Mouse (Mus musculus): ENCODE measurements around the gene Psmb5. TPM values are rescaled to one million over a fixed set of nuclear protein-coding genes. Genes with fewer than 3 reads are reported as not detected.

Gene Psmb5
- polyA plus RNA-seq, 1 experiment from 2014 or later = 395 TPM

DNA sequence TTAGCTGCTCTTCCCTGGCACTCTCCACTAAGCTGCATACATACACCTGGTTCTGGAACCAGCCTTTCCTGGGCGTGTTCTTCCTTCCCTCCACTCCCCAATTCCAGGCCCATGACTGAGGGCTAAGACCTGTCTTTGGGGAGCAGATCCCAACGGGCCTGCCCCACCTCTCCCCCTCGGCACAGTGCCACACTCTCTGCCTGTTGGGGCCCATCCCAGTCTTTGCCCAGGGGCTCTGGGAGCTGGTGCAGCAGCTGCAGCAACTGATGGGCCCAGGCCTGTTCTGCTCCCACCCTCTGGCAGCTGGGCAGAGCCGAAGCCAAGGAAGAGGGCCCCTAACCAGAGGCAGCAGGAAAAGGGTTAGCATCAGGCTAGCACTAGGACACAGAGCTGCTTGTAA, 43.6 kb downstream of the Psmb5 start:
- H3K36me3 ChIP-seq (ENCODE audit: control insufficient read depth, insufficient read depth, low read length) = peaks cover 6% of the 10 kb centered on the region; the same call in 1 of the 2 replicates
- H3K9ac ChIP-seq (ENCODE audit: low read depth, low read length) = peak overlapping the region; percentile 56
- no peak overlapping the region for H3K27ac ChIP-seq (ENCODE audit: low read length)
- peaks cover 46% of the 10 kb centered on the region for H3K4me1 ChIP-seq (ENCODE audit: control insufficient read depth, insufficient read depth, low read length)
- no peaks in the 10 kb centered on the region for H3K27me3 ChIP-seq (replicated peaks; ENCODE audit: control insufficient read depth, insufficient read depth, low read length)
- H3K4me2 ChIP-seq (ENCODE audit: low read depth, low read length) = peak overlapping the region; percentile 88
- ATAC-seq = no peak
- H3K9me3 ChIP-seq (ENCODE audit: control insufficient read depth, low read length) = no peaks in the 10 kb centered on the region
- 18% methylated on average over 4 of the region's 4 CpGs for WGBS
- H3K4me3 ChIP-seq (ENCODE audit: low read length) = peak overlapping the region; percentile 73

DNA sequence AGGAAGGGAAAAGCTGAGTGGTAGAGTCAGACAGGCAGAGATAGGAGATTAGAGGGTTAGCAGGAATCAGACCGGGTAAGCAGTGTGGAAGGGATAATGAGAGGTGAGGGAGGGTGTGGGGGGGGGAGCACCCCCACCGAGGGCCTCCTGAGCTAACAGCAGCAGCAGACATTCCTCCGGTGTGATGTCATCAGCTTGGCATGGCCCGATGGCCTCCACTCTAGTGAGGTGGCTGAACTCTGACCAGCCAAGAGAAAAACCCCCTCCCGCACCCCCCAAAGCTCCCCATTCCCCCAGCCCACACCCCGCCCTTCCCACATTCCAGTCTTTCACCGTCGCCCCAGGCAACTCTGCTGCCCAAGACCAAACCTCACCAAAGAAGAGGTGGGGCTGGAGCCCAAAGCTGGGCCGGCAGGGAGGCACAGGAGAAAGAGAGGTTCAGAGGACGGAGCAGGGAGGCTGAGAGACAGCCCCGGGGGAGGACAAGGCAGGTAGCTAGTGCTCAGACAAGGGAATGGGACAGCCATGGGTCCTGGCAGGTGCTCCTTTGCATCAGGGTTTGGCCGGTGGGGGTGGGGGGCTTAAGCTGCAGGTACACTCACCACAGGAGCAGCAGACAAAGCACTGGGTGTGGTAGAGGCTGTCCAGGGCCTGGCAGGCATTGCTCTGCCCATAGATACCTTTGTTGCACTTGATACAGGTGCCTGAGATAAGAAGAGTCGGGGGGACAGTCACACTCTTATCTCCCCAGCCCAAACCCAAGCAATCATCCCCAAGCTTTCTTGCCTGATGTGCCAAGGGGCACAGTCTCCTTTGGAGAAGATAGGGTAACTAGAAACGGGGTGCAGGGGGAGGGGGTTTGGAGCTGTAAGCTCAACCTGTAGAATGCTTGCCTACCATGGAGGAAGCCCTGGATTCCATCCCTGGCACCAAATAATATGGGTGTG, 44.8 kb downstream of the Psmb5 start:
- H3K4me2 ChIP-seq (ENCODE audit: low read depth, low read length) = peak overlapping the region; percentile 88
- WGBS = 17% methylated on average over 14 of the region's 14 CpGs
- H3K27ac ChIP-seq (ENCODE audit: low read length) = peak overlapping the region; percentile 67
- peaks cover 41% of the 10 kb centered on the region for H3K4me1 ChIP-seq (ENCODE audit: control insufficient read depth, insufficient read depth, low read length)
- H3K27me3 ChIP-seq (replicated peaks; ENCODE audit: control insufficient read depth, insufficient read depth, low read length) = no peaks in the 10 kb centered on the region
- H3K9ac ChIP-seq (ENCODE audit: low read depth, low read length) = peak overlapping the region; percentile 56
- no peaks in the 10 kb centered on the region for H3K9me3 ChIP-seq (ENCODE audit: control insufficient read depth, low read length)
- peaks cover 13% of the 10 kb centered on the region for H3K36me3 ChIP-seq (ENCODE audit: control insufficient read depth, insufficient read depth, low read length)
- ATAC-seq = peak; percentile 64
- H3K4me3 ChIP-seq (ENCODE audit: low read length) = peak overlapping the region; percentile 73

DNA sequence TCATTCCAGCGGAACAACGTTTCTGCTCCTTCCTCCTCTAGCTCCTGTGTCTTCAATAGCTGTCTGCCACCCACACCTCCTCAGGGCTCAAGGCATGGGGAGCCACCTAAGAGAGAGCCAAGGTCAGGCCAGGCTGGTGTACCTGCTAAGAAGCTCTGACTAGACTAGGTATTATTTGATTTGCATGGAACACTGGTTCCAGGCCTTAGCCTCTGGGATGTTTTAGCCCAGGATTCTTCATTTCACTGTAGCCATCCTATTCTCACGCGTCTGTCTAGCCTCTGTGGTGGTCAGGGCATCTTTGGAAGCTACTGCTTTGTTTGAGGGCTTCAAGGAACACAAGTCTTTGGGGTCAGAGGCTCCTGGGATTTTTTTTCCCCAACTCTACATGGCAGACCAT, 45.7 kb downstream of the Psmb5 start:
- H3K9ac ChIP-seq (ENCODE audit: low read depth, low read length) = no peak overlapping the region
- H3K27ac ChIP-seq (ENCODE audit: low read length) = peak overlapping the region; percentile 30
- H3K4me2 ChIP-seq (ENCODE audit: low read depth, low read length) = 0 out of 2 replicates have a peak overlapping the region, but pooled peaks have one; percentile 88
- no peaks in the 10 kb centered on the region for H3K27me3 ChIP-seq (replicated peaks; ENCODE audit: control insufficient read depth, insufficient read depth, low read length)
- no peaks in the 10 kb centered on the region for H3K9me3 ChIP-seq (ENCODE audit: control insufficient read depth, low read length)
- H3K4me3 ChIP-seq (ENCODE audit: low read length) = no peak overlapping the region
- H3K4me1 ChIP-seq (ENCODE audit: control insufficient read depth, insufficient read depth, low read length) = peaks cover 41% of the 10 kb centered on the region
- ATAC-seq = no peak
- WGBS = 60% methylated on average over 4 of the region's 4 CpGs
- peaks cover 17% of the 10 kb centered on the region for H3K36me3 ChIP-seq (ENCODE audit: control insufficient read depth, insufficient read depth, low read length)

DNA sequence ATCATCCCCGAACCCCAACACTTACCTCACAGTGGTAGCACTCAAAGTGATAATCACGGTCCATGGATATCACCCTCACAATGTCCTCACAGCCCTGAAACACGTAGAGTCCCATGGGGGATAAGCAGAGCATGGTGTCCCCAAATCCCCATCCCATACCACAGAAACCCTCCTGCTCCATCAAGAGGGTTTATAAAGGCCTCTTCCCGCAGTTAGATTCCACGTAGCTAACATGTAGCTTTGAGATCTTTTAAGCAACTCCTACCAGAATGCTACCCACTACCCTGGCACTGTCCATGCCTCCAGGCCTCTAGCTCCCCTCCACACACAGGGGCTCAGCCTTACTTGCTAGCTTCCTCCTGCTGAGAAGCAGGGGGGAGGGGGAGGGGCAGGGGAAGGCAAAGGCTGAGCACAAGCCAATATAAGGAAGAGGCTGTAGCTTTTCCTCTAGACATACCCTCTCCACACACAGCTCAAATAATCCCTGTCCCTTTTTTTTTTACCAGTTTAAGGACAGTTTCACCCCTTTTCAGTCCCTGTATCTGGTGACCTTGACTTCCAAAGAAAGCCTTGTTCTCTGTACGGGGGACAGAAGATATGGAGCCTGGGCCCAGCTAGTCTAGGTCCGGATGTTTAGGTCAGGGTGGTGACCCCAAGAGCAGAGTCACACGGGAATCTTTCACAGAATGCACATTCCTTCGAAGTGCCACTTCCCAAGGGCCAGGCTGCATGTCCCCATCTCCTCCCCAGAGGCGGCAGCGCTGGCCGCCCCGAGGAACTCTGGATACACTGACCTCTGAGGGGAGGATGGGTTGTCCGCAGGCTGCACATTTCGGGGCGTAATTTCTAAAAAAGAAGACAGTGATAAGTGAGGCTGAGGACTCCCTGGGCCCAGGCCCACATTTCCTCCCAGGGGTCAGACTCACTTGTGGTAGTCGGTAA, 48.1 kb downstream of the Psmb5 start:
- Histone ChIP-seq H3K9me3 (ENCODE audit: control insufficient read depth, low read length) (no peaks in the 10 kb centered on the region), H3K4me3 (ENCODE audit: low read length) (no peak overlapping the region), H3K27me3 (replicated peaks; ENCODE audit: control insufficient read depth, insufficient read depth, low read length) (no peaks in the 10 kb centered on the region), H3K4me2 (ENCODE audit: low read depth, low read length) (no peak overlapping the region), H3K4me1 (ENCODE audit: control insufficient read depth, insufficient read depth, low read length) (peaks cover 31% of the 10 kb centered on the region), H3K36me3 (ENCODE audit: control insufficient read depth, insufficient read depth, low read length) (peaks cover 17% of the 10 kb centered on the region), H3K9ac (ENCODE audit: low read depth, low read length) (no peak overlapping the region), H3K27ac (ENCODE audit: low read length) (no peak overlapping the region)
- WGBS = 63% methylated on average over 17 of the region's 17 CpGs
- ATAC-seq = no peak

DNA sequence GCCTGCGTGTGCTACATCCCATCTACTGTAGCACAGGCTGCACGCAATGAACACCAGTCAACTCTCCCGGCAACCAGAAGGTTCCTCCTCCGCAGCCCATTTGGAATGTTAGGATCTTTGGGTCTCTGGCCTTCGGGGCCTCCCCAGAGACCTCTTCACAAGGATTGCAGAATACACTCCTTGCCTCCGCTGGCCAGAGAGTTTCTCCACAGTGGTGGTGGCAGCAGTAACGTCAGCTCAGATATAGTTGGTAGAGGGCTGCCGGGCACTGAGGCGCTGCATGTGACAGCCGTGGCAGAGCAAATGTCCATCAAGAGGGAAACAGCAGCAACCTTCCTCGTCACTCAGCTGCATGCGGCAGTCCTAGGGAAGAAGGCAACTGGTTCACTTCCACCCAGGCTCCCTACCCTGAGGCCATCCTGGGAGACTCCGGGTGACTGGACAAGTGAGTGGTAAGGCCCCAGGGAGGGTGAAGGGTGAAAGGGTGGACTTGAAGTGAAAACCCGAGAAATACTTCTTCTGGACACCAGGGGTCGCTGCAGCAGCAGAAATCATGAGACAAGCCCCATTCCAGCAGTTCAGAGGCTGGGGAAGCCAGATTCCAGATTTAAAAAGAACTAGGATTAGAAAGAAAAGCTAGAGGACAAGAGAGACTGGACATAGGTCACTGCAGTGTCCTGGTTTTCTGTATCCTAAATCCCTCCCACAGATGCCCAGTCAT, 49.0 kb downstream of the Psmb5 start:
- peaks cover 17% of the 10 kb centered on the region for H3K36me3 ChIP-seq (ENCODE audit: control insufficient read depth, insufficient read depth, low read length)
- H3K27ac ChIP-seq (ENCODE audit: low read length) = no peak overlapping the region
- no peaks in the 10 kb centered on the region for H3K27me3 ChIP-seq (replicated peaks; ENCODE audit: control insufficient read depth, insufficient read depth, low read length)
- peaks cover 22% of the 10 kb centered on the region for H3K4me1 ChIP-seq (ENCODE audit: control insufficient read depth, insufficient read depth, low read length)
- no peak overlapping the region for H3K4me2 ChIP-seq (ENCODE audit: low read depth, low read length)
- no peak overlapping the region for H3K9ac ChIP-seq (ENCODE audit: low read depth, low read length)
- no peaks in the 10 kb centered on the region for H3K9me3 ChIP-seq (ENCODE audit: control insufficient read depth, low read length)
- no peak overlapping the region for H3K4me3 ChIP-seq (ENCODE audit: low read length)
- ATAC-seq = no peak
- 74% methylated on average over 15 of the region's 15 CpGs for WGBS

MicroRNAs within 50 kb of the gene (microRNA counts, 519-probe panel; counts per million panel counts)
- microRNA mmu-miR-686 = 35.7 counts per million

Small RNA genes within 50 kb of the gene (microRNA-seq; reads per million reads assigned to microRNA genes)
- gene Mir686 = not detected
- not detected for gene Mir6948

Other genes with a start within 250 kb of the Psmb5 start
- gene Slc7a7, start 200.2 kb downstream of the Psmb5 start, polyA plus RNA-seq (2015; fragmentation: Nextera tagmentation; extraction: Ambion mirVana) = 93.8 and 111 TPM in 2 replicates
- gene Mrpl52, start 191.1 kb downstream of the Psmb5 start, polyA plus RNA-seq (2015; fragmentation: Nextera tagmentation; extraction: Ambion mirVana) = 249 and 267 TPM in 2 replicates
- 89.7 and 90.7 TPM in 2 replicates for gene Mmp14, start 186.4 kb downstream of the Psmb5 start, polyA plus RNA-seq (2015; fragmentation: Nextera tagmentation; extraction: Ambion mirVana)
- 53.4 and 65.3 TPM in 2 replicates for gene Lrp10, start 153.9 kb downstream of the Psmb5 start, polyA plus RNA-seq (2015; fragmentation: Nextera tagmentation; extraction: Ambion mirVana)
- 1.2 and 1.6 TPM in 2 replicates for gene Rem2, start 141.9 kb downstream of the Psmb5 start, polyA plus RNA-seq (2015; fragmentation: Nextera tagmentation; extraction: Ambion mirVana)
- gene Prmt5, start 100.5 kb downstream of the Psmb5 start, polyA plus RNA-seq (2015; fragmentation: Nextera tagmentation; extraction: Ambion mirVana) = 67.2 and 71.8 TPM in 2 replicates
- 46.9 and 56.0 TPM in 2 replicates for gene Haus4, start 63.4 kb downstream of the Psmb5 start, polyA plus RNA-seq (2015; fragmentation: Nextera tagmentation; extraction: Ambion mirVana)
- gene Ajuba, start 40.5 kb downstream of the Psmb5 start, polyA plus RNA-seq (2015; fragmentation: Nextera tagmentation; extraction: Ambion mirVana) = 12.9 and 13.1 TPM in 2 replicates
- gene 4931414P19Rik, start 12.0 kb downstream of the Psmb5 start, polyA plus RNA-seq (2015; fragmentation: Nextera tagmentation; extraction: Ambion mirVana) = 6.0 and 7.8 TPM in 2 replicates
- not detected in 2 replicates for gene Psmb11, start 3.4 kb upstream of the Psmb5 start, polyA plus RNA-seq (2015; fragmentation: Nextera tagmentation; extraction: Ambion mirVana)
- gene Gm17606, start 22.9 kb upstream of the Psmb5 start, polyA plus RNA-seq (2015; fragmentation: Nextera tagmentation; extraction: Ambion mirVana) = not detected in 2 replicates
- 1.5 and 1.7 TPM in 2 replicates for gene Cdh24, start 23.3 kb upstream of the Psmb5 start, polyA plus RNA-seq (2015; fragmentation: Nextera tagmentation; extraction: Ambion mirVana)
- gene 1700123O20Rik, start 68.2 kb upstream of the Psmb5 start, polyA plus RNA-seq (2015; fragmentation: Nextera tagmentation; extraction: Ambion mirVana) = 82.0 and 90.2 TPM in 2 replicates
- gene Acin1, start 68.9 kb upstream of the Psmb5 start, polyA plus RNA-seq (2015; fragmentation: Nextera tagmentation; extraction: Ambion mirVana) = 78.7 and 82.6 TPM in 2 replicates
- gene Gm29776, start 80.8 kb upstream of the Psmb5 start, polyA plus RNA-seq (2015; fragmentation: Nextera tagmentation; extraction: Ambion mirVana) = 0.07 and 0.15 TPM in 2 replicates
- 0.28 TPM in 1 of 2 replicates, not detected in the other for gene Cebpe, start 94.2 kb upstream of the Psmb5 start, polyA plus RNA-seq (2015; fragmentation: Nextera tagmentation; extraction: Ambion mirVana)
- gene Slc7a8, start 163.9 kb upstream of the Psmb5 start, polyA plus RNA-seq (2015; fragmentation: Nextera tagmentation; extraction: Ambion mirVana) = 45.7 and 60.3 TPM in 2 replicates
- gene Rnf212b, start 196.1 kb upstream of the Psmb5 start, polyA plus RNA-seq (2015; fragmentation: Nextera tagmentation; extraction: Ambion mirVana) = 0.13 TPM in 1 of 2 replicates, not detected in the other